Mouse (Mus musculus): ENCODE data around the gene Card19. TPM values are rescaled to one million over a fixed set of nuclear protein-coding genes. Genes with fewer than 3 reads are reported as not detected.

The Card19 gene
- total RNA-seq, 2 experiments from 2014 or later = 48.9 to 62.7 TPM

GRCm38 (mm10) chr13:49233792-49234572 lies 18.1 kb upstream of the Card19 start:
- DNase-seq (ENCODE audit: low spot score in 2 of 2) = no peak

GRCm38 (mm10) chr13:49225633-49226032 lies 9.8 kb upstream of the Card19 start:
- no peak for DNase-seq (ENCODE audit: low spot score in 2 of 2)

GRCm38 (mm10) chr13:49225159-49225558 lies 9.3 kb upstream of the Card19 start:
- no peak for DNase-seq (ENCODE audit: low spot score in 2 of 2)

GRCm38 (mm10) chr13:49224729-49225128 lies 8.9 kb upstream of the Card19 start:
- no peak for DNase-seq (ENCODE audit: low spot score in 2 of 2)

GRCm38 (mm10) chr13:49224314-49224713 lies 8.5 kb upstream of the Card19 start:
- no peak for DNase-seq (ENCODE audit: low spot score in 2 of 2)

- DNase-seq (ENCODE audit: low spot score in 2 of 2) = no peak
These were observed 5.1 kb upstream of the Card19 start for GRCm38 (mm10) chr13:49220912-49221311.

- no peak for DNase-seq (ENCODE audit: low spot score in 2 of 2)
These were observed 3.5 kb upstream of the Card19 start for GRCm38 (mm10) chr13:49219367-49219766.

- DNase-seq (ENCODE audit: low spot score in 2 of 2) = no peak
These were observed 2.8 kb upstream of the Card19 start for GRCm38 (mm10) chr13:49218651-49219050.

- DNase-seq (ENCODE audit: low spot score in 2 of 2) = no peak
These were observed 1.1 kb upstream of the Card19 start for GRCm38 (mm10) chr13:49216808-49217561.

GRCm38 (mm10) chr13:49216220-49216552 lies 349 bp upstream of the Card19 start:
- no peak for DNase-seq (ENCODE audit: low spot score in 2 of 2)

- no peak for DNase-seq (ENCODE audit: low spot score in 2 of 2)
These were observed 721 bp downstream of the Card19 start for GRCm38 (mm10) chr13:49215128-49215503.

- DNase-seq (ENCODE audit: low spot score in 2 of 2) = no peak
These were observed 1.4 kb downstream of the Card19 start for GRCm38 (mm10) chr13:49214454-49214853.

- DNase-seq (ENCODE audit: low spot score in 2 of 2) = peak in 1 of 2 experiments; percentile 34
These were observed 2.3 kb downstream of the Card19 start for GRCm38 (mm10) chr13:49213531-49213932.

- no peak for DNase-seq (ENCODE audit: low spot score in 2 of 2)
These were observed 2.9 kb downstream of the Card19 start for GRCm38 (mm10) chr13:49212711-49213500.

GRCm38 (mm10) chr13:49209306-49209705 lies 6.5 kb downstream of the Card19 start:
- no peak for DNase-seq (ENCODE audit: low spot score in 2 of 2)

GRCm38 (mm10) chr13:49206341-49206740 lies 9.5 kb downstream of the Card19 start:
- no peak for DNase-seq (ENCODE audit: low spot score in 2 of 2)

GRCm38 (mm10) chr13:49205381-49205998 lies 10.3 kb downstream of the Card19 start:
- DNase-seq (ENCODE audit: low spot score in 2 of 2) = peak; percentile 85 to 89

- no peak for DNase-seq (ENCODE audit: low spot score in 2 of 2)
These were observed 13.3 kb downstream of the Card19 start for GRCm38 (mm10) chr13:49202556-49202955.

- no peak for DNase-seq (ENCODE audit: low spot score in 2 of 2)
These were observed 15.1 kb downstream of the Card19 start for GRCm38 (mm10) chr13:49200688-49201087.

GRCm38 (mm10) chr13:49199891-49200290 lies 15.9 kb downstream of the Card19 start:
- no peak for DNase-seq (ENCODE audit: low spot score in 2 of 2)

GRCm38 (mm10) chr13:49198734-49199133 lies 17.1 kb downstream of the Card19 start:
- no peak for DNase-seq (ENCODE audit: low spot score in 2 of 2)
